Mouse (Mus musculus): ENCODE results near the gene Pfkfb4.

DNA sequence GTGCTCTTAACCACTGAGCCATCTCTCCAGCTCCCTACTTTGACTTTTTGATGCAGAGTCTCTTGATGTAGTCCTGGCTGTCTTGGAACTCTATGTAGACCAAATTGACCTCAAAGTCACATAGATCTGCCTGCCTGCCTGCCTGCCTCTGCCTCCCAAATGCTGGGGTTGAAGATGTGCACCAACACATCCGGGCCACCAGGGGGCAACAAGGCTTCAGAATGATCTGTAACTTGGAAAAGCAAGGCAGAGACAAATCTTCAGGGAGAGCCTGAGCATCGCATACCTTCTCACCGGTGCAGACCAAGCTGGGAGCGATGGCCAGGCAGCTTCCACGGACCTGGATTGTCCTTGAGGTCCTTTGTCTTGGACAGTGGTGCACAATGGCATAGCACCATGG is 54.7 kb downstream of the Pfkfb4 start:
- TF ChIP-seq CTCF (IDR thresholded peaks at IDR 0.05) (peak; percentile 87), EP300 (IDR thresholded peaks at IDR 0.05) (no peak)

Measured in lung, postnatal 0 days (tissue).